Mouse (Mus musculus) stomach, postnatal 0 days (tissue): Measurements from ENCODE around the gene Adgrd1.

ENCODE experiments used
- CTCF ChIP-seq: IDR thresholded peaks from 2 replicates; pipeline ENCODE4 v1.5.1; 2016; ENCODE audit warnings: antibody characterized with exemption, low read depth, mild to moderate bottlenecking, moderate library complexity
- EP300 ChIP-seq: optimal IDR thresholded peaks from 2 replicates; pipeline ENCODE3; 2016; ENCODE audit warnings: antibody characterized with exemption

- TF ChIP-seq CTCF (no peak), EP300 (no peak)
These were observed 21.1 kb downstream of the Adgrd1 start for GRCm38 (mm10) chr5:129117593-129118113.
